Mouse (Mus musculus): ENCODE results near the gene Nabp1.

- TF ChIP-seq CTCF (IDR thresholded peaks at IDR 0.05; ENCODE audit: low read depth) (no peak), EP300 (IDR thresholded peaks at IDR 0.05; ENCODE audit: low read depth) (no peak)
Measured at GRCm38 (mm10) chr1:51515625-51516024, 37.4 kb upstream of the Nabp1 start.
